ENCODE assay signal across 7 mouse cellular contexts in the genomic region with DNA sequence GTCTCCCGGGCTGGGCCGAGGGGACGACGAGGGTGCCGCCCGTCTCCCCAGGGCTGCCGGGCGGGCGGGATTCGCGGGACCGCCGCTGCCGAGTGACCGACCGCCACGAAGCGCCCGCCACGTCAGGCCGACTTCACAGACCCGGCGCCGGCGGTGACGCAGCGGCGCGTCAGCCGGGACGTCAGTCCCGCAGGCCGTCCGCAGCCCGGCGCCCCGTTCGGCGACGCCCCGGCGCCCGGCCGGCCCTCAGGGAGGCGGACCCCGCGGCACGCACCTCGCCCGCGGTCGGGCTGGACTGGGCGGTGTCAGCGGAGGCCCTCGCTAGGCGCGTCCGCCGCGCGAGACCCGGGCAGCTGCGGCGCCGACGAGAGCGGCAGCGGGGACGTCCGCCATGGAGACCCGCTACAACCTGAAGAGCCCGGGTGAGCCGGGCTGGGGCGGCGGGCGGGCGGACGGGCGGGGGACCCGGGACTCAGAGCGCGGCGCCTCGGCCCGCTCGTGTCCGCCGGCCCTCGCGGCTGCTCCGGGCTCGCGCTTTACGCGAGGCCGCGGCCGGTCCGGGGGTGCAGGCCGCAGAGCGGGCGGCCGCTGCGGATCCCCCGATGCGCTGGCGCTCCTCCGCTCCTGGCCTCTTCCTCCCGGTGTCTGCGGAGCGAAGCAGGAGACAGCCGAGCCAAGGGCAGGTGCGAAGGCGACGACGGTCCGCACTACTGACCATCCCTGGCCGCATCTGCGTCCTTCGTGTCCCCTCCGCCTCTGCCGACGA. TPM values are rescaled to one million over a fixed set of nuclear protein-coding genes. Genes with fewer than 3 reads are reported as not detected.
DNase-seq lines count a peak whose midpoint lies in the region; ATAC-seq lines count a peak whose summit lies in the region.

A gene (plus strand): TSS at position 222 of the 766 bp plus-strand sequence.

- peak within 1 kb of the TSS; percentile 88 for H3K4me3 ChIP-seq in intestine, embryonic 16.5 days (ENCODE audit: low read length)
- H3K4me3 ChIP-seq in midbrain, embryonic 11.5 days (ENCODE audit: low read depth, low read length) = peak within 1 kb of the TSS; percentile 79

- no peaks in the 10 kb centered on the region for H3K9me3 ChIP-seq in intestine, embryonic 16.5 days (ENCODE audit: control insufficient read depth, low read length)
- peaks cover 5% of the 10 kb centered on the region; the same call in 1 of the 2 replicates for H3K9me3 ChIP-seq in midbrain, embryonic 11.5 days (ENCODE audit: control insufficient read depth, low read length)

- peak within 1 kb of the TSS; percentile 95 for H3K27ac ChIP-seq in intestine, embryonic 16.5 days (ENCODE audit: low read length)
- peak within 1 kb of the TSS; percentile 91 for H3K27ac ChIP-seq in midbrain, embryonic 11.5 days (ENCODE audit: low read depth, low read length)

- WGBS in intestine, embryonic 16.5 days = under 1% methylated on average over 107 of the region's 123 CpGs
- under 1% methylated on average over 109 of the region's 123 CpGs for WGBS in midbrain, embryonic 11.5 days

- H3K36me3 ChIP-seq in intestine, embryonic 16.5 days (ENCODE audit: control insufficient read depth, insufficient read depth, low read length) = 0 out of 2 replicates have a peak, but pooled peaks cover 2% of the 10 kb centered on the region
- no peaks in the 10 kb centered on the region for H3K36me3 ChIP-seq in midbrain, embryonic 11.5 days (ENCODE audit: control insufficient read depth, insufficient read depth, low read length)

- H3K4me2 ChIP-seq in intestine, embryonic 16.5 days (ENCODE audit: low read depth, low read length) = peak within 1 kb of the TSS; percentile 66
- peak within 1 kb of the TSS; percentile 67 for H3K4me2 ChIP-seq in midbrain, embryonic 11.5 days

- peak within 1 kb of the TSS; percentile 97 for H3K9ac ChIP-seq in intestine, embryonic 16.5 days (ENCODE audit: low read depth, low read length)
- peak within 1 kb of the TSS; percentile 97 for H3K9ac ChIP-seq in midbrain, embryonic 11.5 days (ENCODE audit: low read length)

- H3K27me3 ChIP-seq in intestine, embryonic 16.5 days (replicated peaks; ENCODE audit: control insufficient read depth, insufficient read depth, low read length) = no peaks in the 10 kb centered on the region
- H3K27me3 ChIP-seq in midbrain, embryonic 11.5 days (ENCODE audit: control insufficient read depth, insufficient read depth, low read length) = no peaks in the 10 kb centered on the region

- ATAC-seq in intestine, embryonic 16.5 days = peak; percentile 100
- peak; percentile 98 for ATAC-seq in midbrain, embryonic 11.5 days (ENCODE audit: low FRiP score)

- intact Hi-C loops in left cerebral cortex, postnatal 36 days (cut with DNase I) = loop anchor here (5.0 kb wide), 1 partner anchor 216 kb away; no protein-coding TSS in a partner anchor

- DNase-seq in adrenal gland, adult 2 months = peak; percentile 96
- peak; percentile 79 for DNase-seq in embryo, embryonic 11.5 days (ENCODE audit: low read depth, low spot score)
- DNase-seq in gastrocnemius, postnatal 4 days (ENCODE audit: low spot score in 2 of 2) = peak; percentile 83 to 89
- peak; percentile 88 to 93 for DNase-seq in left cerebral cortex, postnatal 36 days (ENCODE audit: low spot score in 2 of 2)
- DNase-seq in midbrain, embryonic 11.5 days (ENCODE audit: low spot score, missing footprints) = peak; percentile 98
- DNase-seq in skeletal muscle tissue, adult 2 months (ENCODE audit: low read depth, low spot score) = peak; percentile 88

- H3K4me1 ChIP-seq in intestine, embryonic 16.5 days (ENCODE audit: control insufficient read depth, insufficient read depth, low read length) = peaks cover 7% of the 10 kb centered on the region
- H3K4me1 ChIP-seq in midbrain, embryonic 11.5 days (ENCODE audit: control insufficient read depth, insufficient read depth, low read length) = peaks cover 9% of the 10 kb centered on the region; the same call in 1 of the 2 replicates

RNA-seq across cellular contexts. Expression of the gene that starts here (rescaled TPM):
- 10 to 100 TPM; 61.5 to 71.4 TPM for total RNA-seq in adrenal gland, adult 2 months (2021)
- 12.5 and 14.2 TPM in 2 replicates for polyA plus RNA-seq in adrenal gland, adult 2 months (2012; rRNA removed)
- 10 to 100 TPM; 59.7 to 65.8 TPM for total RNA-seq in gastrocnemius, postnatal 4 days (2021)
- polyA plus RNA-seq in intestine, embryonic 16.5 days (2015; fragmentation: Nextera tagmentation; extraction: Ambion mirVana) = 43.0 and 44.9 TPM in 2 replicates
- 100 to 1,000 TPM; 102 to 110 TPM for total RNA-seq in left cerebral cortex, postnatal 36 days (2021)
- polyA plus RNA-seq in midbrain, embryonic 11.5 days (2014; fragmentation: Nextera tagmentation; extraction: Ambion mirVana) = 59.6 and 62.8 TPM in 2 replicates

Comparison
In these comparisons a context has a peak if more than half of its experiments do, and no peak if none do; other contexts are left out.
1. Peak in every context shown above with its lines: DNase-seq, ATAC-seq, H3K4me3 ChIP-seq and H3K27ac ChIP-seq.